Mouse (Mus musculus) lung, embryonic 14.5 days (tissue): ENCODE results near the gene Cass4. TPM values are rescaled to one million over a fixed set of nuclear protein-coding genes. Genes with fewer than 3 reads are reported as not detected.

Source experiments
- ATAC-seq: fragments of 200-750 bp; cut with Nextera tagmentation; 2 replicates; pipeline ENCODE4 v1.8.0; 2017; ENCODE audit warnings: mild to moderate bottlenecking, moderate TSS enrichment, moderate library complexity; ENCODE audit not compliant: insufficient read depth
- DNase-seq: peaks from one replicate; pipeline ENCODE4 v3.0.0-alpha.2; 2015
- H3K27ac ChIP-seq: fragments of 300-500 bp; sonication (generic); 2 replicates; pipeline ENCODE4 v1.5.1; 2014; ENCODE audit warnings: low read depth, mild to moderate bottlenecking, moderate library complexity
- H3K27me3 ChIP-seq: fragments of 300-500 bp; sonication (generic); 2 replicates; pipeline ENCODE4 v1.6.1; 2014; ENCODE audit warnings: low read length, control low read depth; ENCODE audit not compliant: insufficient read depth
- H3K36me3 ChIP-seq: fragments of 300-500 bp; sonication (generic); 2 replicates; pipeline ENCODE4 v1.6.1; 2014; ENCODE audit warnings: control low read depth; ENCODE audit not compliant: insufficient read depth
- H3K4me1 ChIP-seq: fragments of 300-500 bp; sonication (generic); 2 replicates; pipeline ENCODE4 v1.6.1; 2014; ENCODE audit warnings: antibody characterized with exemption, control low read depth; ENCODE audit not compliant: insufficient read depth
- H3K4me2 ChIP-seq: fragments of 300-500 bp; sonication (generic); 2 replicates; pipeline ENCODE4 v1.6.1; 2014; ENCODE audit warnings: mild to moderate bottlenecking
- H3K4me3 ChIP-seq: fragments of 300-500 bp; sonication (generic); 2 replicates; pipeline ENCODE4 v1.5.1; 2014; ENCODE audit warnings: low read depth, low read length
- H3K9ac ChIP-seq: fragments of 300-500 bp; sonication (generic); 2 replicates; pipeline ENCODE4 v1.6.1; 2014
- H3K9me3 ChIP-seq: fragments of 300-500 bp; sonication (generic); 2 replicates; pipeline ENCODE4 v1.6.1; 2016; ENCODE audit warnings: low read depth, low read length, control low read depth
- CTCF ChIP-seq: IDR thresholded peaks from 2 replicates; pipeline ENCODE4 v1.5.1; 2016; ENCODE audit warnings: antibody characterized with exemption, low read depth
- WGBS: fragments of 180-500 bp; shearing (Covaris S2); extraction: QIAGEN DNeasy Blood & Tissue Kit; methylation state at CpG from one replicate; pipeline ENCODE4 v1.1.7; 2014; 5-methylcytosine and 5-hydroxymethylcytosine counted together
- polyA plus RNA-seq: library from polyadenylated mRNA; unstranded; fragments of >200 nt; fragmentation: Nextera tagmentation; extraction: Ambion mirVana; gene quantifications from 2 replicates; pipeline ENCODE4 v1.2.1, GENCODE M21; 2014

The Cass4 gene
- 2.6 and 2.7 TPM in 2 replicates for polyA plus RNA-seq

DNA sequence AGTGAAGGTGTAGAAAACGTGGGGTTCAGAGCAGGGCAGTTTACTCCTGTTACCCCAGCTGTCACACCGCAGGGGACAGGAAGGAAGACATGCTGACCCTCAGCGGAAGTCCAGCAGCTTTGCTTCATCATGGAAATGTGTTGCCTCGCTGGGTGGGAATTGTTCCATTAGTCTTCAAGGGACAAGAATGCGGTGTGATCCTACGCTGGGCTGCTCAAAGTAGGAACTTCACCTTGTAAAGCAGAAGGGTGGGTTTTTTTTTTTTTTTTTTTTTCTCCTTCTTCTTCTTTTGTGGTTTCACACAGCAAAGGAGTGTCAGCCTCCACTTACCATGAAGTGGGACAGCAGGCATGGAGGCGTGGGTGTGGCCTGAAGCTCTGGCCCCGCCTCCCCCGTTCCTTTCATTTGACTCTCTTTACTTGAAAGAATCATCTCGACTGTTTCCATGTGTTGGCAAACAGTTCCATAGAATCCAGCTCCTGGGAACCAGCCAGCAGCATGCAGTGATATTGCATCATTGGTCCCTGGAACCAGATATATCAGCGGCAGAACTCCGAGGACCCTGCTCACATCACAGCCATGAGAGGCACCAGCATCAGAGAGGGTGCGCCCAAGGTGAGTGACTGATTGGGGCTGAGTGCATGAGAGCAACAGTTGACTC lies at the start of gene Cass4:
Cass4 (plus strand) TSS at position 404 of the 661 bp plus-strand sequence.
- H3K9ac ChIP-seq: no peak within 1 kb of the TSS
- H3K4me2 ChIP-seq: peak within 1 kb of the TSS; percentile 14
- no peaks in the 10 kb centered on the region for H3K9me3 ChIP-seq
- no peak within 1 kb of the TSS for H3K27ac ChIP-seq
- no peaks in the 10 kb centered on the region for H3K27me3 ChIP-seq
- H3K36me3 ChIP-seq: no peaks in the 10 kb centered on the region
- 19% methylated on average over 13 of the region's 13 CpGs for WGBS
- H3K4me1 ChIP-seq: peaks cover 4% of the 10 kb centered on the region; the same call in 1 of the 2 replicates
- no peak within 1 kb of the TSS for H3K4me3 ChIP-seq
- peak; percentile 87 for DNase-seq
- ATAC-seq: peak; percentile 57
- TF ChIP-seq CTCF: no peak

DNA sequence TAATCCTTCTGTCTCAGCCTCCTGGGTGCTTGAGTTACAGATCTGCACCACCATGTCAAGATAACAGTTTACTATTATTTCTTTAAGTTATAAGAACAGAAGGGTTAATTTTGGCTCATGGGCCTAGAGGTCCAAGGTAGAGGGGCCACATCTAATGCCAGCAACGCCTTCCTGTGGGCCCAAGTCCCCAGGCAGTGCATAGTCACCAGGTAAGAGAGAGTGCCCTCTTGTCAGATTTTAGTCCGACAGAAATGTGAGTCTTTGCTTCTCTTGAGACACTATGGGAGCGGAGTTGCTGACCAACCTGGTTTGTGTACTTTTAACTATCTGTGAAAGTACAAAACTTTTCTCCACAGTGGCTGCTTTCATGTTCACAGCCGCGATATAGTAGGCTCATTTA lies 48.9 kb upstream of the Cass4 start:
- Histone ChIP-seq H3K4me3 (peak overlapping the region; percentile 16; the same call in 1 of the 2 replicates), H3K36me3 (no peaks in the 10 kb centered on the region), H3K4me1 (peaks cover 22% of the 10 kb centered on the region), H3K9ac (peak overlapping the region; percentile 32), H3K9me3 (no peaks in the 10 kb centered on the region), H3K27me3 (no peaks in the 10 kb centered on the region), H3K27ac (peak overlapping the region; percentile 81), H3K4me2 (peak overlapping the region; percentile 97)
- no peak for ATAC-seq
- no peak for TF ChIP-seq CTCF
- 28% methylated on average over 5 of the region's 5 CpGs for WGBS
- DNase-seq: no peak

DNA sequence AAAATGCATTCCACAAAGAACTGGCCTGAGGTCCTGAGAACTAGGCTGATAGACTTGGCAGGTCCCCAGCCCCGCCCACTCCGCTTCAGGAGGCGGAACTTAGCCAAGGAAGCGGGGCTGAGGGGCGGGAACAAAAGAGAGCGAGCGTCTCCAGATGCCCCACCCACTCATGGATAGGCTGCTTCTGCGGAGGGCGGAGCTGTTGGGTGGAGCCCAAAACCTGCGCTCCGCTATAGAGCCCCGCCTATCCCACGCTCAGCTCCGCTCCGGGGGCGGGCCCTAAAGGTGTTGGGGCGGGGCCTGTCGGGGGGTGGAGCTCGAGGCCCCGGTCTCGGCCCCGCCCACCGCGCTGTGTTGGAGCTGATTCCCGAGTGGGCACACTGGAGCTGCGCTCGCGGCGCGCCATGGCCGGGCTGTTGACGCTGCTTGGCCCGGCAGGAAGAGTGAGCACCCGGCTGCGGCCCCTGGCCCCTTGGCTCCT lies 48.3 kb upstream of the Cass4 start, which contains the start of gene Fam210b:
Fam210b (plus strand) TSS at position 308 of the 481 bp plus-strand sequence.
- ATAC-seq (peak; percentile 85), DNase-seq (peak; percentile 100)
- H3K27ac ChIP-seq: peak within 1 kb of the TSS; percentile 81
- peak within 1 kb of the TSS; percentile 75 for H3K9ac ChIP-seq
- WGBS: under 1% methylated on average over 33 of the region's 35 CpGs
- H3K4me1 ChIP-seq: peaks cover 23% of the 10 kb centered on the region
- H3K4me2 ChIP-seq: peak within 1 kb of the TSS; percentile 97
- no peaks in the 10 kb centered on the region for H3K9me3 ChIP-seq
- H3K36me3 ChIP-seq: no peaks in the 10 kb centered on the region
- H3K27me3 ChIP-seq: no peaks in the 10 kb centered on the region
- no peak for TF ChIP-seq CTCF
- H3K4me3 ChIP-seq: peak within 1 kb of the TSS; percentile 74

DNA sequence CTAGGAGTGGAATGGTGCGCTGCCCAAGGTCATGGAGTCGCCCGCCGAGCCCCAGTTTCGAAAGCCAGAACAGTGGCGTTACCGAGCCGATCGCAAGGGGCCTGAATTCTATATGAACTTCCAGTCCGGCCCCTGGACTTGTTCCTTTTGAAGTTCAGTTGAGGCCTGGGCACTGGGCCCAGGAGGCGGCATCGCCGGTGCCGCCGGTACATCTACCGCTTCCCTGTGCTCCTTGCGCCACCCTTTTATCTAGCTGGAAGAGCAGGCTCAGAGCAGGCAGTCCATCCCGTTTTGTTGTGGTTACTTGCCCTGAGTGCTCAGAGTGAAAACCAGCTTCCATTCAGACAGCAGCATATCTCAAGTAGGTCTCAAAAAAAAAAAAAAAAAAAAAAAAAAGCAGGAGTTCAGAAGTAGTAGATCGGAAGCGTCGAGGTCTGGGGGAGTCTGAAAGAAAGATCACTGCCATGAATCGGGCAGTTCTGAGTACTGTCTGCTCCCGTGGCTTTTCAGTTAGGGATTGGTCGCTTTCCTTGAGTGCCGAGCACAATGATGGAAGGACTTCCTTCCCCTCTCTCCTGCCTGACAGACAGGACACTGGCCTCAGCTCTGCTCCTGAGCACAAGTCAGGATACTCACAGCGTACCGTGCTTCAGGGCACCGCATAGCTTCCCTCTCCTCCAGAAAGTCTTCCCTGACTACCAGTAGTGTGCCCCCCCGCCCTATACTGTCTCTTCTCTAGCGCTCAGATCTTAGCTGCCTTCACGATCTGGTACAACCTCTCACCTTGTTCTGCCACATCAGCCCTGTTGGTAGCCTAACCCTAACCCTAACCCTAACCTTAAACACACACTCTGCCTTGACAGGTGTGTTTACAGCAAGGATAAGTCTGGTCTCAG lies 47.3 kb upstream of the Cass4 start:
- Histone ChIP-seq H3K27ac (peak overlapping the region; percentile 70), H3K4me3 (peak overlapping the region; percentile 74), H3K27me3 (no peaks in the 10 kb centered on the region), H3K9me3 (no peaks in the 10 kb centered on the region), H3K4me2 (peak overlapping the region; percentile 97), H3K36me3 (no peaks in the 10 kb centered on the region), H3K9ac (peak overlapping the region; percentile 75), H3K4me1 (peaks cover 23% of the 10 kb centered on the region)
- ATAC-seq: peak; percentile 1; the same call in 1 of the 2 replicates
- 4% methylated on average over 31 of the region's 31 CpGs for WGBS
- no peak for TF ChIP-seq CTCF
- DNase-seq: peak; percentile 57

DNA sequence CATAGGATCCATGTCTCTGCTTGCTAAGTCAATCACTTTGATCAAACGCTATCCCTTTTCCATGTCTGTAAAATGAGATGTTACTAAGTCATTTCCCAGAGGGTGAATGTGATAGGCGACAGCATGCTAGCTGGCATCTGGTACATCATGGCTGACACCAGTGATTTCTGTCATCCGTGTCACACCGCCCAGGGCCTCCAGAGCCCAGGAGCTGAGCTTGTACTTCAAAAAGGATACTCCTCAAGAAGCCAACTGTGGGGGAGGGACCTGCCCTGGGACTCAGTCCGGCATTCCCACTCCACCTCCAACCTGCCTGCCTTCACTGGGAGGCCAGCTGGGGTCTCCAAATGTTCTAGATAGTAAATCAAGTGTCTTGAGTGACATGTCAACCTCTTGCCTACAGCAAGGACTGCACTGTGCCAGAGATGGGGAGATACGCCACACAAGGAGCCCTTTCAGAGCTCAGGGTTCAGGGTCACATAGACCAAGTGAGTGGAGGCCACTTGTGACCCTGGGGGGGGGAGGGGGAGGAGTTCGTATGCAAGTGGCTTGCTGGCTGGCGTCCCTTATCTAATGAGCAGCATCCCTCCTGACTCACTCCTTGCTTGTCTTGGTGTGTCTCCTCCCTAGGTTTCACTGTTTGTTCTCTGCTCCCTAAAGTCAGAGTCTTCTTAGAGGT lies 46.5 kb upstream of the Cass4 start:
- Histone ChIP-seq H3K4me2 (peak overlapping the region; percentile 97), H3K27ac (peak overlapping the region; percentile 24; the same call in 1 of the 2 replicates), H3K9ac (peak overlapping the region; percentile 75; the same call in 1 of the 2 replicates), H3K9me3 (no peaks in the 10 kb centered on the region), H3K27me3 (no peaks in the 10 kb centered on the region), H3K36me3 (no peaks in the 10 kb centered on the region), H3K4me3 (peak overlapping the region; percentile 74), H3K4me1 (peaks cover 23% of the 10 kb centered on the region)
- no peak for TF ChIP-seq CTCF
- ATAC-seq (no peak), DNase-seq (peak; percentile 33)
- 41% methylated on average over 8 of the region's 8 CpGs for WGBS

DNA sequence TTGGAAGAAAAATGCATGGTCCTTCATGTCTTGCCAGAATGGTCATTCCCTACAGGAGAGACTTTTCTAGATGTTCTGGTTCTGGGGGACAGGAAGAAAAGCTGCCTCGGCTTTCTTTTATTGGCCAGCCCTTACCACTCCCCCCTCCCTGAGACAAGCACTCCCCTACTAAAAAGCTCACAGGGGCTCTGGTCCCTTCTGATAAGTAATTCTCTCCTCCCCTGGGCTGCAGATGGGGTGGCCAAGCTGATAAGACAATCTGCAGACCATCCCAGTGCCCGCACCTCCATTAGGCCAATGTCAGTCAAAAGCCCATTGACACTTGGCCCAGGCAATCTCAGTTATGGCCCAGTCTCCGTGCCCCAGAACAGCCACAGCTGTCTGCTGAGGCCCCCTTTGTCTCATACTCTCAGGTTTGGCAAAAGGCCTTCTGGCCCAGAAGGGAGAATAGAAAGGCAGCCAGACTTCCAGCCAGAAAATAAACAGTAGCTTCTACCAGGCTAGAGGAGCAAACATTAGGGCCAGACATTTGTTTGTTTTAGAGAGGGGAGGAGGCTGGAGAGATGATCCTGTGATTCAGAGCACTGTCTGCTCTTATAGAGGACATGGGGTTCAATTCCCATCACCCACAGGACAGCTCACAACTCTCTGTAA lies 45.2 kb upstream of the Cass4 start:
- Histone ChIP-seq H3K4me3 (peak overlapping the region; percentile 74; the same call in 1 of the 2 replicates), H3K36me3 (peaks cover 6% of the 10 kb centered on the region; the same call in 1 of the 2 replicates), H3K27ac (peak overlapping the region; percentile 87), H3K9me3 (no peaks in the 10 kb centered on the region), H3K9ac (0 out of 2 replicates have a peak overlapping the region, but pooled peaks have one; percentile 28), H3K4me2 (peak overlapping the region; percentile 97), H3K4me1 (peaks cover 23% of the 10 kb centered on the region), H3K27me3 (no peaks in the 10 kb centered on the region)
- ATAC-seq (peak; percentile 13), DNase-seq (peak; percentile 90)
- no peak for TF ChIP-seq CTCF
- WGBS: 22% methylated on average over 3 of the region's 3 CpGs
